Comparison of ENCODE assay signal across 8 mouse cellular contexts in genomic region chr8:125254188-125255005, GRCm38 (mm10).
DNase-seq lines count a peak whose midpoint lies in the region; ATAC-seq lines count a peak whose summit lies in the region.

No protein-coding gene starts in this region.

- H3K4me3 ChIP-seq in intestine, embryonic 16.5 days (ENCODE audit: low read length): peak overlapping the region; percentile 50

- peak; percentile 79 for ATAC-seq in intestine, embryonic 16.5 days

- WGBS in intestine, embryonic 16.5 days: 21% methylated on average over 23 of the region's 23 CpGs

- intact Hi-C loops in left cerebral cortex, postnatal 25 days (cut with DNase I): loop anchor here (1.0 to 2.0 kb wide), 2 partner anchors 36 to 38 kb away; no protein-coding TSS in a partner anchor

- H3K9me3 ChIP-seq in intestine, embryonic 16.5 days (ENCODE audit: control insufficient read depth, low read length): no peaks in the 10 kb centered on the region

- DNase-seq in adrenal gland, adult 2 months: peak; percentile 80
- peak; percentile 93 for DNase-seq in embryo, embryonic 11 days
- peak; percentile 61 to 84 for DNase-seq in gastrocnemius, postnatal 4 days (ENCODE audit: low spot score in 2 of 2)
- peak; percentile 91 to 98 for DNase-seq in left cerebral cortex, postnatal 25 days (ENCODE audit: low spot score in 2 of 2)
- DNase-seq in mesoderm, embryonic 11.5 days (ENCODE audit: low read depth, low spot score): peak; percentile 92
- DNase-seq in right cerebral cortex, postnatal 36 days (ENCODE audit: low spot score in 2 of 2): peak; percentile 91 to 93
- DNase-seq in urinary bladder, postnatal 36 days (ENCODE audit: low spot score in 2 of 2): peak; percentile 54 to 70

- H3K27ac ChIP-seq in intestine, embryonic 16.5 days (ENCODE audit: low read length): peak overlapping the region; percentile 60

- peaks cover 13% of the 10 kb centered on the region for H3K4me1 ChIP-seq in intestine, embryonic 16.5 days (ENCODE audit: control insufficient read depth, insufficient read depth, low read length)

- no peaks in the 10 kb centered on the region for H3K36me3 ChIP-seq in intestine, embryonic 16.5 days (ENCODE audit: control insufficient read depth, insufficient read depth, low read length)

- H3K4me2 ChIP-seq in intestine, embryonic 16.5 days (ENCODE audit: low read depth, low read length): peak overlapping the region; percentile 76

- H3K27me3 ChIP-seq in intestine, embryonic 16.5 days (replicated peaks; ENCODE audit: control insufficient read depth, insufficient read depth, low read length): no peaks in the 10 kb centered on the region

- peak overlapping the region; percentile 63 for H3K9ac ChIP-seq in intestine, embryonic 16.5 days (ENCODE audit: low read depth, low read length)

Comparison
In these comparisons a context has a peak if more than half of its experiments do, and no peak if none do; other contexts are left out.
1. Peak in every context shown above with its lines: DNase-seq, ATAC-seq, H3K4me3 ChIP-seq and H3K27ac ChIP-seq.